Mouse (Mus musculus): ENCODE results near the gene Fuca1.

- TF ChIP-seq CTCF (IDR thresholded peaks at IDR 0.05; ENCODE audit: borderline replicate concordance, insufficient read depth, low read depth, low read length) (no peak), POLR2A (IDR thresholded peaks at IDR 0.05; ENCODE audit: borderline replicate concordance, insufficient read depth, low read length) (no peak)
These were observed 37.8 kb downstream of the Fuca1 start for GRCm38 (mm10) chr4:135958354-135958753.

Measured in cerebellum, adult 2 months (tissue).